Mouse (Mus musculus) brain, embryonic 14.5 days (tissue): ENCODE measurements at regions not wholly inside any gene's neighbourhood (a gene's known extent, or its start where the extent isn't known, plus 50 kb on each side); places are given as distances from the start of the nearest gene placed in this dataset.
"Not testable (repeated sequence)": the region's sequence is repeated elsewhere in the genome, so short reads cannot be mapped to it uniquely, and the experiment has no call there.

ENCODE experiments used
- CTCF ChIP-seq: fragments of 200-500 bp; IDR thresholded peaks from 2 replicates; pipeline ENCODE4 v1.5.1; 2012; ENCODE audit warnings: inconsistent platforms, mild to moderate bottlenecking, moderate library complexity, borderline replicate concordance; ENCODE audit not compliant: insufficient read depth, insufficient read length; ENCODE audit errors: extremely low read depth
- POLR2A ChIP-seq: fragments of 200-500 bp; IDR thresholded peaks from 2 replicates; pipeline ENCODE4 v1.6.1; 2012; ENCODE audit warnings: mild to moderate bottlenecking, inconsistent platforms, borderline replicate concordance; ENCODE audit not compliant: poor library complexity, insufficient read depth, insufficient read length, severe bottlenecking; ENCODE audit errors: extremely low read depth

DNA sequence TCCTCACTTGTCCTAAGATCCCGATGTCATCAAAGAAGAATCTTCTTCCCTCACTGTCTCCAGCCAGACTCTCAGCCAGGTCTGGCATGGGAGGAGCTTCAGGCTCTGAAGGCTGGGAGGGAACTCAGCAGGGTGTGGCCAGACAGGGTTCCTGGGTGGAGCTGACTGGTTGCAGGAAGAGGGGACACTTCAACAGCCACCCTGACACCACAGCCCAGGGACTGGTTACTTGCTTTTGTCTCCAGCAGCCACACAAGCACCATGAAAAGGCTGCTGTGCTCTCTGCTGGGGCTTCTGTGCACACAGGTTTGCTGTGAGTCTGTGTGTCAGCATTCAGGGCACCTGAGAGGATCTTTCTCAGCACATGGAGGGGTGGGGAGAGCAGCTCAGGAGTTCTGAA, 577.0 kb upstream of the Olfr1507 start:
- TF ChIP-seq CTCF, POLR2A: not testable (repeated sequence)
